8 mouse cellular contexts compared by ENCODE assay signal in the genomic region with DNA sequence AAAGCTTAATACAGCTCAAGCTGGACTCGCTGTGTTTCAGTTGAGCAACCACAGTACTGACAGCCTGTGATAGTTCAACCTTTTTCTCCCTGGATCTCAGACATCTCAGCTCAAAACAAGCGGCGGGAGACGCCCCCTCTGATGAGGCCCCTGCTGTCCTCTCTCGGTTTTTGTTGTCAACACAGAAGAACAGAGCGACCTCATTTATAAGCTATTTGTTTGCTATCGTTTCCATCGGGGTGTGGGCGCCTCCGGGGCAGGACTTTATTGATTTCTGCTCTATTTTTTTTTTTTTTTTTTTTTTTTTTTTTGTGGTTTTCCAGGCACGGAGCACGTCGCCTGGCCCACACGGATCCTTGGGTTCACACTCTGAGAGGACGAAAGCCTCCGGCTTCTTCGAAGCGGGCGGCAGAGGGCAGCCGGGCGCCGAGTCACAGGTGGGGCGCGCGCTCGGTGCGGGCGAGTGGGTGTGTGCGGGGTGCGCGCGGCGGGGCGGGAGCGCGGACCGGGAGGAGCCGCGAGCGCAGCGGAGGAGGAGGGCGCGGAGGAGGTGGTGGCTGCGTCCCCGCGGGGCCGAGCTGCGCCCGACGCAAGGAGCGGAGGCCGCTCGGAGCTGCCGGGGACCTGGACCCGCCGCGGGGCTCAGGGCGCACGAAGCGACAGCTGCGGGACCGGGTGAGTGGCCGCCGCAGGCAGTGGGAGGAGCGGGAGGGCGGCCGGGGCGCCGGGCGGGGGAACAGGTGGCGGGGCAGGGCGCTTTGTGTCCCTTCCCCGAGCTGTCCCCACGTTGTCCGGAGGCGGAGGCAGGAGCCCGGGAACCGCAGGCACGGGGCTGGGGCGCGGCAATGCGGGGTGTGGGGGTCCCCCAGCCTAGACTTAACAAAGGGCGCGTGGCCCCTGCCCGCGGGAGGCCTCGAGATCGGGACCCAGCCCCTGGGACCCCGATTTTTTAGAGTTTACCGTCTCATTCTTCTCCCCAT. TPM values are rescaled to one million over a fixed set of nuclear protein-coding genes. Genes with fewer than 3 reads are reported as not detected.
A peak's percentile ranks its signal among the peaks of the same experiment; 100 is the strongest.
DNase-seq lines count a peak whose midpoint lies in the region.

Gene Dapk1 (plus strand): TSS at position 512 of the 980 bp plus-strand sequence.

- intact Hi-C loops in gastrocnemius, postnatal 14 days (cut with DNase I; ENCODE audit: low total_unique reads): loop anchor here (5.0 kb wide), 1 partner anchor 136 kb away; no protein-coding TSS in a partner anchor

- WGBS in macrophage (ENCODE audit: missing documents): 2% methylated on average over 59 of the region's 90 CpGs

- H3K36me3 ChIP-seq in macrophage (ENCODE audit: inconsistent target): no peaks in the 10 kb centered on the region

- peaks cover 45% of the 10 kb centered on the region; the same call in 1 of the 2 replicates for H3K79me2 ChIP-seq in macrophage (ENCODE audit: inconsistent target)

- peak; percentile 83 to 92 for DNase-seq in adrenal gland, adult (ENCODE audit: inconsistent age in 2 of 2, low spot score in 1 of 2)
- peak; percentile 92 for DNase-seq in embryo, embryonic 10 days (ENCODE audit: low spot score)
- peak; percentile 85 for DNase-seq in gastrocnemius, postnatal 14 days
- DNase-seq in induced T-regulatory cell, adult 2 months (ENCODE audit: low read depth): peak; percentile 48
- peak; percentile 73 for DNase-seq in left cerebral cortex, adult 8-10 months (ENCODE audit: low spot score in 2 of 2)
- peak; percentile 92 to 93 for DNase-seq in right cerebral cortex, postnatal 10 days (ENCODE audit: low spot score in 2 of 2)
- DNase-seq in urinary bladder, postnatal 14 days (ENCODE audit: low spot score): peak; percentile 89

- H3K4me3 ChIP-seq in macrophage (ENCODE audit: inconsistent target): peak within 1 kb of the TSS; percentile 38

- no peak within 1 kb of the TSS for H3K27ac ChIP-seq in macrophage

RNA-seq across cellular contexts. Expression of gene Dapk1, which starts in this region (rescaled TPM):
- total RNA-seq in gastrocnemius, postnatal 14 days (2021): 10 to 100 TPM; 12.4 to 13.8 TPM
- total RNA-seq in left cerebral cortex, adult 8-10 months (2022): 10 to 100 TPM; 79.4 to 92.7 (median 84.4) TPM
- total RNA-seq in macrophage (2018; cell fraction: chromatin; rRNA removed): 10 to 100 TPM; 15.1 to 54.3 (median 22.1) TPM
- total RNA-seq in macrophage (2018; cell fraction: cytosol; rRNA removed): 10 to 100 TPM in 12 of 26 experiments, 1 to 10 TPM in 14; 4.9 to 14.9 (median 8.6) TPM
- 10 to 100 TPM in 20 of 26 experiments, 1 to 10 TPM in 6; 7.4 to 48.2 (median 15.3) TPM for total RNA-seq in macrophage (2018; cell fraction: nucleus; rRNA removed)
- polyA plus RNA-seq in macrophage (2018): 7.9 to 20.0 TPM (median 10.2 TPM) in 3 replicates

Comparison
In these comparisons a context has a peak if more than half of its experiments do, and no peak if none do; other contexts are left out.
1. RNA of gene Dapk1 (total RNA-seq): 79.4 to 92.7 TPM in left cerebral cortex, adult 8-10 months; 12.4 to 13.8 TPM in gastrocnemius, postnatal 14 days; every median in the first group is over 4 times any median in the second.
2. Peak in every context shown above with its lines, with median percentiles within 50 percentile points of each other: DNase-seq.